Mouse (Mus musculus): ENCODE measurements around the gene Gm10486. TPM values are rescaled to one million over a fixed set of nuclear protein-coding genes. Genes with fewer than 3 reads are reported as not detected.
"Not testable (repeated sequence)": the region's sequence is repeated elsewhere in the genome, so short reads cannot be mapped to it uniquely, and the experiment has no call there.

The Gm10486 gene
- not detected for total RNA-seq (2021)

GRCm38 (mm10) chrX:35067084-35067483, at the start of gene Gm10486:
TSS of gene Gm10486 (plus strand) at chrX:35067384.
- DNase-seq (ENCODE audit: low spot score in 2 of 2); intact Hi-C loops (cut with DNase I): not testable (repeated sequence)
